Mouse (Mus musculus) CH12.LX (cell line): Measurements from ENCODE around the gene Dlx4.

Experiments used
- CHD2 ChIP-seq: IDR thresholded peaks from 2 replicates; pipeline ENCODE4 v1.6.1; 2011; ENCODE audit warnings: low read length, improper control_type of control experiment
- CTCF ChIP-seq, 2 experiments: IDR thresholded peaks in 1 of 2; conservative IDR thresholded peaks in 1 of 2; 2 replicates each; pipeline ENCODE4 v1.5.1; 2011 to 2012; ENCODE audit warnings: low read depth in 2 of 2, low read length in 2 of 2, improper control_type of control experiment in 1 of 2, inconsistent platforms in 1 of 2, mild to moderate bottlenecking in 1 of 2, moderate library complexity in 1 of 2
- EP300 ChIP-seq: IDR thresholded peaks from 2 replicates; pipeline ENCODE4 v1.6.1; 2011; ENCODE audit warnings: low read length, improper control_type of control experiment
- MAX ChIP-seq: IDR thresholded peaks from 2 replicates; pipeline ENCODE4 v1.6.1; 2011; ENCODE audit warnings: low read length, improper control_type of control experiment
- NRF1 ChIP-seq: IDR thresholded peaks from 2 replicates; pipeline ENCODE4 v1.6.1; 2014; ENCODE audit warnings: low read depth, mild to moderate bottlenecking, inconsistent platforms, low read length, improper control_type of control experiment, moderate library complexity
- POLR2A ChIP-seq: IDR thresholded peaks from 2 replicates; pipeline ENCODE4 v1.6.1; 2011; ENCODE audit warnings: low read depth, mild to moderate bottlenecking, improper control_type of control experiment, low read length
- RAD21 ChIP-seq: IDR thresholded peaks from 2 replicates; pipeline ENCODE4 v1.6.1; 2011; ENCODE audit warnings: low read depth, mild to moderate bottlenecking, low read length, improper control_type of control experiment, moderate library complexity
- RCOR1 ChIP-seq: conservative IDR thresholded peaks from 2 replicates; pipeline ENCODE4 v1.6.1; 2012; ENCODE audit warnings: low read depth, mild to moderate bottlenecking, inconsistent platforms, low read length, improper control_type of control experiment
- TCF12 ChIP-seq: IDR thresholded peaks from 2 replicates; pipeline ENCODE4 v1.6.1; 2014; ENCODE audit warnings: low read depth, mild to moderate bottlenecking, inconsistent platforms, low read length, improper control_type of control experiment
- USF2 ChIP-seq: conservative IDR thresholded peaks from 2 replicates; pipeline ENCODE4 v1.6.1; 2011; ENCODE audit warnings: low read depth, low read length, improper control_type of control experiment
- ZKSCAN1 ChIP-seq: IDR thresholded peaks from 2 replicates; pipeline ENCODE4 v1.6.1; 2012; ENCODE audit warnings: low read depth, inconsistent platforms, low read length, improper control_type of control experiment, borderline replicate concordance

DNA sequence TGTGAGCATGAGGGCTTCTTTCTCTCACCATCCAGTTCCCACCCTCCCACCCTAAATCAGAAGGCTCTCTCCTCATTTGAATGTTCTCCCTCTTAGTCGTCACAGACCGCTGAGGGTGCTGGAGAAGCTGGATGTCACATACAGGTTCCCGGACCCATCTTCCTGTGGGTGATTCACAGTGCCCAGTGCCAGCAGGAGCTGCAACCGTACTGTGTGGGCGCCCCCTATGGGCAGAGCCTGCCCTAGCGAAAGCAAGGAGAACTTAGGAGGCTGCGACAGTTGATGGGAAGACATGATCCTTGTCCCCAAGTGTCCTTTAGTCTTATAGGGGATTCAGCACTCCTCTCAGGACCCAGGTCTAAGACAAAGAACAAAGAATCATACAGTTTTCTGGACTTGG, 14.6 kb upstream of the Dlx4 start:
- peak in 1 of 2 experiments; percentile 67; a peak in 2 of 4 replicates for TF ChIP-seq CTCF (conservative IDR thresholded peaks at IDR 0.05 in 1 of 2, IDR thresholded peaks at IDR 0.05 in 1 of 2; ENCODE audit: low read depth in 2 of 2, low read length in 2 of 2)
- no peak for TF ChIP-seq TCF12
- no peak for TF ChIP-seq ZKSCAN1
- no peak for TF ChIP-seq POLR2A
- peak; percentile 46 for TF ChIP-seq RAD21
- TF ChIP-seq USF2: no peak
- no peak for TF ChIP-seq MAX
- no peak for TF ChIP-seq NRF1
- TF ChIP-seq RCOR1: no peak
- no peak for TF ChIP-seq EP300
- TF ChIP-seq CHD2: no peak
